Mouse (Mus musculus): Measurements from ENCODE around the gene Gm11937. TPM values are rescaled to one million over a fixed set of nuclear protein-coding genes. Genes with fewer than 3 reads are reported as not detected.

Gene Gm11937
- total and polyA plus RNA-seq, 2 experiments, result not detected

DNA sequence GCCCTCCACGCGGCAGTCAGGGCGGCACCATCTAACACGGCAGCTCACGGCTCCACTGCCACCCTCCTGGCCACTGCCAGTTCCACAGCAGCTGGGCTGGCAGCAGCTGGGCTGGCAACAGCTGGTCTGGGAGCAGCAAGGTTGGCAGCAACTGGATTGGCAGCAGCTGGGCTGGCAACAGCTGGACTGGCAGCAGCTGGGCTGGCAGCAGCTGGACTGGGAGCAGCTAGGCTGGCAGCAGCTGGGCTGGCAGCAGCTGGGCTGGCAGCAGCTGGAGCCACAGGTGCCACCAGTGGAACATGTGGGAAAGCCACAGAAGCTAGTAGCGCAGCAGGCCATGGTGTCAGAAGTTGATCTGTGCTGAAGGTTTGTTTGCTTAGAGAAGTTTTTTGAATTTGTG, 19.0 kb downstream of the Gm11937 start, which contains the start of gene Krtap1-3:
Gene Krtap1-3 (minus strand): TSS at position 359 of the 400 bp plus-strand sequence.
- DNase-seq (ENCODE audit: extremely low read depth, low read depth, low spot score), result no peak
- Histone ChIP-seq H3K36me3 (ENCODE audit: control insufficient read depth, insufficient read depth, low read length) (no peaks in the 10 kb centered on the region), H3K79me2 (ENCODE audit: control insufficient read depth, insufficient read depth, low read length) (no peaks in the 10 kb centered on the region), H3K4me1 (ENCODE audit: control insufficient read depth, insufficient read depth, low read length) (no peaks in the 10 kb centered on the region), H3K9ac (ENCODE audit: low read depth, low read length) (no peak within 1 kb of the TSS), H3K4me3 (ENCODE audit: insufficient read depth, low read depth, low read length) (no peak within 1 kb of the TSS), H3K27me3 (ENCODE audit: control insufficient read depth, insufficient read depth, low read length) (0 out of 2 replicates have a peak, but pooled peaks cover 3% of the 10 kb centered on the region), H3K27ac (replicated peaks; ENCODE audit: insufficient read depth, low read depth, low read length) (no peak within 1 kb of the TSS)
- no peak for TF ChIP-seq CTCF (IDR thresholded peaks at IDR 0.05; ENCODE audit: low read depth, low read length)
- TF ChIP-seq POLR2A (IDR thresholded peaks at IDR 0.05; ENCODE audit: extremely low read depth, insufficient read depth, low read length), result no peak
- 85% methylated on average over 6 of the region's 6 CpGs for WGBS

DNA sequence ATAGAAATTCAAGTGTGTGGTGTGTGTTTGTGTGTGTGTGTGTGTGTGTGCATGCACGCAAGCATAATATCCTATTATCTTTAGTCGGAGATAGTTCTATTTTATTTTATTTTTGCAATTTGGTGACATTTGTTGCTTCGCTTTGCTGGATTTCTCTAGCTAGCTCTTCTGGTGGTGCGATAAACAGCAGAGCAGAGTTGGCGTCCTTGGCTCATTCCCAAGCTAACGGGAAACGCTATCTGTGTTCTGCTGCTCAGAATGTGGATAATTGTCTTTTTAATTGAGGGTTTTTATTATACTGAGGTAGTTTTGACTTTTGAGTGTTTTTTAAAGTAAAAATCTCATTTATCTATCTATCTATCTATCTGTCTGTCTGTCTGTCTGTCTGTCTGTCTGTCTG, 24.9 kb downstream of the Gm11937 start:
- no peak for DNase-seq (ENCODE audit: extremely low read depth, low read depth, low spot score)
- H3K36me3 ChIP-seq (ENCODE audit: control insufficient read depth, insufficient read depth, low read length), result no peaks in the 10 kb centered on the region
- TF ChIP-seq POLR2A (IDR thresholded peaks at IDR 0.05; ENCODE audit: extremely low read depth, insufficient read depth, low read length) (no peak), CTCF (IDR thresholded peaks at IDR 0.05; ENCODE audit: low read depth, low read length) (no peak)
- H3K4me3 ChIP-seq (ENCODE audit: insufficient read depth, low read depth, low read length), result no peak overlapping the region
- H3K9ac ChIP-seq (ENCODE audit: low read depth, low read length), result no peak overlapping the region
- no peaks in the 10 kb centered on the region for H3K4me1 ChIP-seq (ENCODE audit: control insufficient read depth, insufficient read depth, low read length)
- H3K79me2 ChIP-seq (ENCODE audit: control insufficient read depth, insufficient read depth, low read length), result no peaks in the 10 kb centered on the region
- H3K27me3 ChIP-seq (ENCODE audit: control insufficient read depth, insufficient read depth, low read length), result 0 out of 2 replicates have a peak, but pooled peaks cover 2% of the 10 kb centered on the region
- no peak overlapping the region for H3K27ac ChIP-seq (replicated peaks; ENCODE audit: insufficient read depth, low read depth, low read length)
- WGBS, result 80% methylated on average over 7 of the region's 7 CpGs

DNA sequence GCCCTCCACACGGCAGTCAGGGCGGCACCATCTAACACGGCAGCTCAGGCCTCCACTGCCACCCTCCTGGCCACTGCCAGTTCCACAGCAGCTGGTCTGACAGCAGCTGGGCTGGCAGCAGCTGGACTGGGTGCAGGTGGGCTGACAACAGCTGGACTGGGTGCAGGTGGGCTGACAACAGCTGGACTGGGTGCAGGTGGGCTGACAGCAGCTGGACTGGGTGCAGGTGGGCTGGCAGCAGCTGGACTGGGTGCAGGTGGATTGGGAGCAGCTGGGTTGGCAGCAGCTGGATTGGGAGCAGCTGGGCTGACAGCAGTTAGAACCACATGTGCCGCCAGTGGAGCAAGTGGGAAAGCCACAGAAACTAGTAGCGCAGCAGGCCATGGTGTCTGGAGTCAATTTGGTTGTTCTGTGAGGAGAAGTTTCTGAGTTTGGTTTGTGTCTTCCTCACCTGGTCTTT, 26.7 kb downstream of the Gm11937 start, which contains the start of gene Krtap1-4:
Gene Krtap1-4 (minus strand): TSS at position 410 of the 460 bp plus-strand sequence.
- TF ChIP-seq CTCF (IDR thresholded peaks at IDR 0.05; ENCODE audit: low read depth, low read length), result no peak
- TF ChIP-seq POLR2A (IDR thresholded peaks at IDR 0.05; ENCODE audit: extremely low read depth, insufficient read depth, low read length), result no peak
- Histone ChIP-seq H3K27me3 (ENCODE audit: control insufficient read depth, insufficient read depth, low read length) (0 out of 2 replicates have a peak, but pooled peaks cover 2% of the 10 kb centered on the region), H3K27ac (replicated peaks; ENCODE audit: insufficient read depth, low read depth, low read length) (no peak within 1 kb of the TSS), H3K9ac (ENCODE audit: low read depth, low read length) (no peak within 1 kb of the TSS), H3K36me3 (ENCODE audit: control insufficient read depth, insufficient read depth, low read length) (no peaks in the 10 kb centered on the region), H3K4me3 (ENCODE audit: insufficient read depth, low read depth, low read length) (no peak within 1 kb of the TSS), H3K4me1 (ENCODE audit: control insufficient read depth, insufficient read depth, low read length) (no peaks in the 10 kb centered on the region), H3K79me2 (ENCODE audit: control insufficient read depth, insufficient read depth, low read length) (no peaks in the 10 kb centered on the region)
- no peak for DNase-seq (ENCODE audit: extremely low read depth, low read depth, low spot score)
- 87% methylated on average over 5 of the region's 5 CpGs for WGBS

DNA sequence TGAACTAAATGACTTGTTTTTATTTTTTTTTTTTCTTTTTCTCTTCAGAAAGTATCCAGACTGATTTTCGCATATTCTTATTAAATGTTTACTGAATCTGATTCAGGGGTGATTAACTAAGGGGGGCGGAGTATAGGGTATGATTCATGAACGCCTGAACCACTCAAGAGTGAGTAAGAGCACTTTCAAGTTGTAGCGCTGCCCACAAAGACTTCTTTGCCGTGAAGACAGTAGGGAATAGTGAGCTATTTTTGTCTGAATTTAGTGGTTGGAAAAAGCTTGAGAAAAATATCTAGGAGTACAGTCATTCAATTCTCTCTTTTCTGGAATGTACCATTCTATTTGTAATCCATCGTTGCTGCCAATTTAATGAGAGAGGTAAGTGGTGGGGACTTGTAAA, 28.4 kb downstream of the Gm11937 start:
- DNase-seq (ENCODE audit: extremely low read depth, low read depth, low spot score), result no peak
- Histone ChIP-seq H3K79me2 (ENCODE audit: control insufficient read depth, insufficient read depth, low read length) (no peaks in the 10 kb centered on the region), H3K9ac (ENCODE audit: low read depth, low read length) (no peak overlapping the region), H3K4me3 (ENCODE audit: insufficient read depth, low read depth, low read length) (no peak overlapping the region), H3K27ac (replicated peaks; ENCODE audit: insufficient read depth, low read depth, low read length) (no peak overlapping the region), H3K36me3 (ENCODE audit: control insufficient read depth, insufficient read depth, low read length) (no peaks in the 10 kb centered on the region), H3K27me3 (ENCODE audit: control insufficient read depth, insufficient read depth, low read length) (0 out of 2 replicates have a peak, but pooled peaks cover 2% of the 10 kb centered on the region), H3K4me1 (ENCODE audit: control insufficient read depth, insufficient read depth, low read length) (no peaks in the 10 kb centered on the region)
- 88% methylated on average over 6 of the region's 6 CpGs for WGBS
- no peak for TF ChIP-seq CTCF (IDR thresholded peaks at IDR 0.05; ENCODE audit: low read depth, low read length)
- TF ChIP-seq POLR2A (IDR thresholded peaks at IDR 0.05; ENCODE audit: extremely low read depth, insufficient read depth, low read length), result no peak

DNA sequence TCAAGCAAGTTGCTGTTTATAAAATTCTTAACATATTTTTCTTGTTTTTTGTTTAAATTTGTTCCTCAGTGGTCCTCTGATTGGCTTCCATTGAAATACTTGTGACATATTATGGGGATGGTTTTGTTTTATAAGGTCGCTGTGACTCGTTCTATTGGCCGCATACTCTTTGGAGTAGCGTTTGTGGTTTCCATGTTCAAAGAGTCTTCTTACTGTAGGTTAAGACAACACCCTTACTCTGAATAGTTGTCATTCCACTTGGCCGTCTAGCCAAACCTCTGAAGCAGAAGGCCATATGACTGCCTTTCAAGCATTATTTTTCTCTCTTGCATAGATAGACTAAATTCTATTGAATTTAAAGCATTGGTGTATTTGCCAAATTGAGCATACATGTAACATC, 28.9 kb downstream of the Gm11937 start:
- TF ChIP-seq CTCF (IDR thresholded peaks at IDR 0.05; ENCODE audit: low read depth, low read length), result no peak
- no peak for TF ChIP-seq POLR2A (IDR thresholded peaks at IDR 0.05; ENCODE audit: extremely low read depth, insufficient read depth, low read length)
- H3K36me3 ChIP-seq (ENCODE audit: control insufficient read depth, insufficient read depth, low read length), result no peaks in the 10 kb centered on the region
- 93% methylated on average over 5 of the region's 5 CpGs for WGBS
- no peak overlapping the region for H3K9ac ChIP-seq (ENCODE audit: low read depth, low read length)
- H3K4me1 ChIP-seq (ENCODE audit: control insufficient read depth, insufficient read depth, low read length), result no peaks in the 10 kb centered on the region
- DNase-seq (ENCODE audit: extremely low read depth, low read depth, low spot score), result no peak
- no peaks in the 10 kb centered on the region for H3K79me2 ChIP-seq (ENCODE audit: control insufficient read depth, insufficient read depth, low read length)
- H3K27me3 ChIP-seq (ENCODE audit: control insufficient read depth, insufficient read depth, low read length), result 0 out of 2 replicates have a peak, but pooled peaks cover 2% of the 10 kb centered on the region
- H3K4me3 ChIP-seq (ENCODE audit: insufficient read depth, low read depth, low read length), result no peak overlapping the region
- no peak overlapping the region for H3K27ac ChIP-seq (replicated peaks; ENCODE audit: insufficient read depth, low read depth, low read length)

DNA sequence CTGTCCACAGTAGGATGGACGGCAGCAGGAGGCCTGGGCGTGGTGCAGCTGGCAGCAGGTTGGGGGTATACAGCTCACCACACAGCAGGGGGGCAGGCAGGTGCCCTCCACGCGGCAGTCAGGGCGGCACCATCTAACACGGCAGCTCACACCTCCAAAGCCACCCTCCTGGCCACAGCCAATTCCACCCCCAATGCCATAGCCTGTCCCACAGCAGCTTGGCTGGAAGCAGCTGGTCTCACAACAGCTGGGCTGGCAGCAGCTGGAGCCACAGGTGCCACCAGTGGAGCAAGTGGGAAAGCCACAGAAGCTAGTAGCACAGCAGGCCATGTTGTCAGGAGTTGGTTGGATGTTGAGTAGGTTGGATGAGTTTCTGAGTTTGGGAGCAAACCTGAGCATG, 29.4 kb downstream of the Gm11937 start, which contains the start of gene Krtap1-5:
Gene Krtap1-5 (minus strand): TSS at position 381 of the 400 bp plus-strand sequence.
- 90% methylated on average over 6 of the region's 6 CpGs for WGBS
- no peaks in the 10 kb centered on the region for H3K36me3 ChIP-seq (ENCODE audit: control insufficient read depth, insufficient read depth, low read length)

More for the DNA sequence above, 29.4 kb downstream of the Gm11937 start, which contains the start of gene Krtap1-5:
- DNase-seq (ENCODE audit: extremely low read depth, low read depth, low spot score), result no peak
- Histone ChIP-seq H3K27ac (replicated peaks; ENCODE audit: insufficient read depth, low read depth, low read length) (no peak within 1 kb of the TSS), H3K27me3 (ENCODE audit: control insufficient read depth, insufficient read depth, low read length) (0 out of 2 replicates have a peak, but pooled peaks cover 2% of the 10 kb centered on the region), H3K4me1 (ENCODE audit: control insufficient read depth, insufficient read depth, low read length) (no peaks in the 10 kb centered on the region), H3K79me2 (ENCODE audit: control insufficient read depth, insufficient read depth, low read length) (no peaks in the 10 kb centered on the region), H3K4me3 (ENCODE audit: insufficient read depth, low read depth, low read length) (no peak within 1 kb of the TSS), H3K9ac (ENCODE audit: low read depth, low read length) (no peak within 1 kb of the TSS)
- TF ChIP-seq CTCF (IDR thresholded peaks at IDR 0.05; ENCODE audit: low read depth, low read length), result no peak
- TF ChIP-seq POLR2A (IDR thresholded peaks at IDR 0.05; ENCODE audit: extremely low read depth, insufficient read depth, low read length), result no peak
